Mouse (Mus musculus): Measurements from ENCODE around the gene Dok3. TPM values are rescaled to one million over a fixed set of nuclear protein-coding genes. Genes with fewer than 3 reads are reported as not detected.

Dok3 gene
- polyA plus RNA-seq, 1 experiment: 15.9 TPM

GRCm38 (mm10) chr13:55516955-55517354 is 12.1 kb downstream of the Dok3 start:
- DNase-seq (ENCODE audit: low read depth): peak; percentile 93
- TF ChIP-seq POLR2A (IDR thresholded peaks at IDR 0.05; ENCODE audit: borderline replicate concordance, extremely low read depth, insufficient read depth, insufficient read length, poor library complexity, severe bottlenecking) (no peak), CTCF (IDR thresholded peaks at IDR 0.05; ENCODE audit: borderline replicate concordance, extremely low read depth, insufficient read depth, insufficient read length) (peak; percentile 96)

GRCm38 (mm10) chr13:55513828-55514227 is 15.3 kb downstream of the Dok3 start:
- DNase-seq (ENCODE audit: low read depth): no peak
- TF ChIP-seq POLR2A (IDR thresholded peaks at IDR 0.05; ENCODE audit: borderline replicate concordance, extremely low read depth, insufficient read depth, insufficient read length, poor library complexity, severe bottlenecking) (no peak), CTCF (IDR thresholded peaks at IDR 0.05; ENCODE audit: borderline replicate concordance, extremely low read depth, insufficient read depth, insufficient read length) (no peak)

GRCm38 (mm10) chr13:55513111-55513748 is 15.9 kb downstream of the Dok3 start, which contains the start of gene Pdlim7:
Pdlim7 (minus strand) TSS chr13:55513676.
- peak; percentile 92 for TF ChIP-seq CTCF (IDR thresholded peaks at IDR 0.05; ENCODE audit: borderline replicate concordance, extremely low read depth, insufficient read depth, insufficient read length)
- peak; percentile 100 for TF ChIP-seq POLR2A (IDR thresholded peaks at IDR 0.05; ENCODE audit: borderline replicate concordance, extremely low read depth, insufficient read depth, insufficient read length, poor library complexity, severe bottlenecking)
- peak; percentile 89 for DNase-seq (ENCODE audit: low read depth)

GRCm38 (mm10) chr13:55512379-55513031 is 16.6 kb downstream of the Dok3 start:
- peak; percentile 57 for DNase-seq (ENCODE audit: low read depth)
- TF ChIP-seq CTCF (IDR thresholded peaks at IDR 0.05; ENCODE audit: borderline replicate concordance, extremely low read depth, insufficient read depth, insufficient read length): no peak
- no peak for TF ChIP-seq POLR2A (IDR thresholded peaks at IDR 0.05; ENCODE audit: borderline replicate concordance, extremely low read depth, insufficient read depth, insufficient read length, poor library complexity, severe bottlenecking)

- TF ChIP-seq CTCF (IDR thresholded peaks at IDR 0.05; ENCODE audit: borderline replicate concordance, extremely low read depth, insufficient read depth, insufficient read length) (no peak), POLR2A (IDR thresholded peaks at IDR 0.05; ENCODE audit: borderline replicate concordance, extremely low read depth, insufficient read depth, insufficient read length, poor library complexity, severe bottlenecking) (no peak)
- no peak for DNase-seq (ENCODE audit: low read depth)
Observed at GRCm38 (mm10) chr13:55511492-55511861, 17.6 kb downstream of the Dok3 start.

GRCm38 (mm10) chr13:55510668-55511491 is 18.2 kb downstream of the Dok3 start:
- TF ChIP-seq POLR2A (IDR thresholded peaks at IDR 0.05; ENCODE audit: borderline replicate concordance, extremely low read depth, insufficient read depth, insufficient read length, poor library complexity, severe bottlenecking) (no peak), CTCF (IDR thresholded peaks at IDR 0.05; ENCODE audit: borderline replicate concordance, extremely low read depth, insufficient read depth, insufficient read length) (no peak)
- DNase-seq (ENCODE audit: low read depth): peak; percentile 89

GRCm38 (mm10) chr13:55510332-55510667 is 18.8 kb downstream of the Dok3 start:
- TF ChIP-seq POLR2A (IDR thresholded peaks at IDR 0.05; ENCODE audit: borderline replicate concordance, extremely low read depth, insufficient read depth, insufficient read length, poor library complexity, severe bottlenecking): no peak
- no peak for TF ChIP-seq CTCF (IDR thresholded peaks at IDR 0.05; ENCODE audit: borderline replicate concordance, extremely low read depth, insufficient read depth, insufficient read length)
- no peak for DNase-seq (ENCODE audit: low read depth)

GRCm38 (mm10) chr13:55508531-55508930 is 20.6 kb downstream of the Dok3 start:
- no peak for TF ChIP-seq POLR2A (IDR thresholded peaks at IDR 0.05; ENCODE audit: borderline replicate concordance, extremely low read depth, insufficient read depth, insufficient read length, poor library complexity, severe bottlenecking)
- TF ChIP-seq CTCF (IDR thresholded peaks at IDR 0.05; ENCODE audit: borderline replicate concordance, extremely low read depth, insufficient read depth, insufficient read length): no peak
- no peak for DNase-seq (ENCODE audit: low read depth)

GRCm38 (mm10) chr13:55507877-55508276 is 21.2 kb downstream of the Dok3 start:
- peak; percentile 16 for DNase-seq (ENCODE audit: low read depth)
- TF ChIP-seq POLR2A (IDR thresholded peaks at IDR 0.05; ENCODE audit: borderline replicate concordance, extremely low read depth, insufficient read depth, insufficient read length, poor library complexity, severe bottlenecking) (no peak), CTCF (IDR thresholded peaks at IDR 0.05; ENCODE audit: borderline replicate concordance, extremely low read depth, insufficient read depth, insufficient read length) (peak; percentile 44; the same call in 1 of the 2 replicates)

GRCm38 (mm10) chr13:55506697-55507096 is 22.4 kb downstream of the Dok3 start:
- no peak for DNase-seq (ENCODE audit: low read depth)

GRCm38 (mm10) chr13:55505810-55506209 is 23.3 kb downstream of the Dok3 start:
- TF ChIP-seq CTCF (IDR thresholded peaks at IDR 0.05; ENCODE audit: borderline replicate concordance, extremely low read depth, insufficient read depth, insufficient read length): no peak
- TF ChIP-seq POLR2A (IDR thresholded peaks at IDR 0.05; ENCODE audit: borderline replicate concordance, extremely low read depth, insufficient read depth, insufficient read length, poor library complexity, severe bottlenecking): no peak
- no peak for DNase-seq (ENCODE audit: low read depth)

More at GRCm38 (mm10) chr13:55506697-55507096, 22.4 kb downstream of the Dok3 start:
- TF ChIP-seq CTCF (IDR thresholded peaks at IDR 0.05; ENCODE audit: borderline replicate concordance, extremely low read depth, insufficient read depth, insufficient read length) (no peak), POLR2A (IDR thresholded peaks at IDR 0.05; ENCODE audit: borderline replicate concordance, extremely low read depth, insufficient read depth, insufficient read length, poor library complexity, severe bottlenecking) (no peak)

Measured in brain, embryonic 14.5 days (tissue).